Mouse (Mus musculus) adrenal gland, postnatal 4 days (tissue): ENCODE measurements around the gene Calm3. TPM values are rescaled to one million over a fixed set of nuclear protein-coding genes. Genes with fewer than 3 reads are reported as not detected.
"Not testable (repeated sequence)": the region's sequence is repeated elsewhere in the genome, so short reads cannot be mapped to it uniquely, and the experiment has no call there.

Experiments used
- DNase-seq, 2 experiments: peaks; one replicate each; pipeline ENCODE4 v3.0.0; 2021 to 2022; ENCODE audit warnings: low spot score in 2 of 2, mixed read lengths in 2 of 2
- long read RNA-seq, 2 experiments: library from polyadenylated mRNA; stranded (forward); transcript quantifications; one replicate each; pipeline ENCODE4 v2.0.0; 2021
- total RNA-seq, 2 experiments: library from RNA; stranded (reverse); gene quantifications; 2 replicates each; pipeline ENCODE4 v1.2.3; 2021

Calm3 gene
- 100 to 1,000 TPM; 330 to 344 TPM for total RNA-seq
- long read RNA-seq, experiment 1, transcript Calm3-201 (6 exons, 2,290 nt) = major isoform, 408 of 470 reads
- long read RNA-seq, experiment 1, partial matches to known transcripts = 17 of 470 reads
- long read RNA-seq, experiment 1, other reads (novel, unspliced or antisense) = 45 of 470 reads
- long read RNA-seq, experiment 2, transcript Calm3-201 (6 exons, 2,290 nt) = major isoform, 125 of 196 reads
- long read RNA-seq, experiment 2, partial matches to known transcripts = 16 of 196 reads
- long read RNA-seq, experiment 2, other reads (novel, unspliced or antisense) = 55 of 196 reads

DNA sequence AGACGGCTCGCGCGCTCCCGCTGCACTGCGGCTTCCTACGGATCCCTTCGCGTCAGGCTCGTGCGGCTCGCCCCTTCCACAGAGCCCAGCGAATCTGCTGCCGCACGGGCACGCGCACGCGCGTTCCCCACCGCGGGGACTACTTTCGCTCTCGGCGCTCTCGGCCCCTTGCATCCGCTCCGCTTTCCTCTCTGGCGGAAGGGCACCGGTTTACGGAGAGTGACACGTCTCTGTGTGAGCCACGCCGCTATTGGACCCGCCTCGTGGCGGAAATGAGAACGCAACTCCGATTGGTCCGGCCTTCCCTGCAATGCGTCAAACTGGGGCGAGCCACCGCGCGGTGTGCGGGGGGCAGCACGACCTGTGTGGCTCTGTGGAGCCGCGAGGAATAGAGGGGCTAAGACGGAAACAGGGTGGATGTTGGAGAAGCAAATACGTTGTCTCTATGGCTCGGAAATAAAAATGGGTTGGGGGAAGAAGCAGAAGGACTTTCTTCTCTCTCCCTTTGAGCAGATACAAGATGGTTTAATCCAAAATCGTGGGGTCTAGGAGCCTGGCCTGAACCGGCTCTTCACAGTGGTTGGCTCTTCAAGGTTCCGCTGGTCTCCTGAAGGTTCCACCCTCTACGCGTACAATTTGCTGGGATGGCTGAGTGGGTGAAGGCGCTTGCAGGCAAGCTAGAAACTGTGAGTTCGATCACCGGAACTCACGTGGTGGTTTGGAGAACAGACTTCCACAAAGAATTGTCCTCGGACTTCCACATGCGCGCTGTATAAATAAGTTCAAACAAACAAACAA is at the start of gene Calm3:
Gene Calm3, minus strand, starts transcription at position 78 of the 798 bp plus-strand sequence.
- peak; percentile 99 for DNase-seq

DNA sequence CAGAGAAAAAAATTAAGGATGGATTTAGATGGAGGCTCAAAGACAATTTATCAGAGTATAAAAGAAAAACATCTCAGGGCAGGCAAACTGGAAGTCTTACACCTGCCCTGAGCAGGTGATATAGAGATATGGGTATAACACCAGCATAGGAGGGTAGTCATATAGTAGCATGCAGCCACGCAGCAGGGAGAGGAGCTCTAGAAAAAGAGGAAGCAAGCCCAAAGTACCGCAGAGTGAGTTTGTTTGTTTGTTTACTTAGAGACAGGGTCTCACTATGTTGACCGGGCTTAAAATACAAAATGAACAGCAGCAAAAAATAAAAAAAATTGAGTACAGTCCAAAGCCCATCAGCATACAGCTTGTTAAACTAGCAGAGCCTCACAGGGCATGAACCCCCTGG is 47.2 kb upstream of the Calm3 start:
- no peak for DNase-seq

DNA sequence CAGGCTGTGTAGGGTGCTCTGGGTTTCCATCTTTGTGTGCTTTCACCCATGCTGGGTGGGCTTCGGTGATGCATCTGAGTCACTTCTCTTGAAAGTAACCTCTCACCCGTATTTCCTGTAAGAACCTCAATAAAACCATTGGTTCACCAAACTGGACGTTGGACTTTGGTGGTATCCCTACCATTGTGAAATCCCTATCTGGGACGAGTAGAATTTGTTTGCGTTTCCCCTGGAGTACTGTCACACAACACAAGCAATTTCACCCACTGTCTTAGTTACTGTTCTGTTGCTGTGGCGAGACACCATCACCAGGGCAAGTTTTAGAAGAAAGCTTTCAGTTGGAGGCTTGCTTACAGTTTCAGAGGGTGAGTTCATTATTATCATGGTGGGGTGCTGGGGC is 44.5 kb upstream of the Calm3 start:
- DNase-seq = no peak

DNA sequence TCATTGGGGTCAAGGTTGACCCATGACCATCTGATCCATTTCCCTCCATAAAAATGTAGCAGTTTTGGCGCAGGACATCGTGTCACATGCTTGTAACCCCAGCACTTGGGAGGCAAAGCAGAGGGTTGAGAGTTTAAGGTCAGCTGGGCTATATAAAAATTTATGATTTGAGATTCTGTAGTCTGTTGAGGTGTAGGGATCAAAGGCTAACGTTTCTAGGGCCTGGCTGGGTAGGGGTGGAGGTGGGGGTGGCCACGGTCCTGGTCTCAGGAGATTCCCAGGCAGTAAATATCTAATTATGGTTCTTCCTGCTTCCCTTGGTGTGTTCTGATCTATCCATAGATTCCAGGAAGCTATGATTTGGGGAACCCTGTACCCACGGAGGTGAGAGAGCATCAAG is 37.8 kb upstream of the Calm3 start:
- DNase-seq = no peak

DNA sequence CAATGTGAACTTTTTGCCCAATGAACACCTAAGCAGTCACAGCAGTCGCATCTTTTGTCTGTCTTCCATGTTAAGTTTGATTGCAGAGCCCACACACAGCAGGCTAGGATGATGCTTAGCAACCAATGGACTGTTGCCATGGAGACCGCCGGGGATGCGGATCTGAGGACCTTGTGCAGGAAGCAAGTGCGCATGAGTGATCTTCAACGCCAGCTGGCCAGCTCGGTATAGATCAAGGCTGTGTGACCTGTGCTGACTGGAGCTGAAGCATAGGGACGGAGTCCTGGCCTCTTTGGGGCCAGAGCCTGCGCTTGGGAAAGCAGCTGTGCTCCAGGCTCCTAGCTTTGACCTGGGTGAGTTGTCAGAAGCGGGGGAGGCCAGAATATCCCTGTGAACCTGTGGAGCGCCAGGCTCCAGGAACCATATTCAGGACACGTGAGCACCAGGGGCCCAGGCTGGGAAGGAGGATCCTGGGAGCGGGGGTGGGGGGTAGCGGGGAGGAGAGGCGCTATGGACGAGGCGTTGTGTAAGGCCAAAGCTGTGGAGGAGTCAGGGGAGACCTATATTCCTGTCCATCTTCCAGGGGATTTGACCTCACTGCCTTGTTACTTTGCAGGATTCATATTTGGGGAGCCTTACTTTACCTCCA is 35.7 kb upstream of the Calm3 start, which contains the start of gene Pnmal1:
Gene Pnmal1, plus strand, starts transcription at position 141 of the 649 bp plus-strand sequence.
- peak in 1 of 2 experiments; percentile 49 for DNase-seq

DNA sequence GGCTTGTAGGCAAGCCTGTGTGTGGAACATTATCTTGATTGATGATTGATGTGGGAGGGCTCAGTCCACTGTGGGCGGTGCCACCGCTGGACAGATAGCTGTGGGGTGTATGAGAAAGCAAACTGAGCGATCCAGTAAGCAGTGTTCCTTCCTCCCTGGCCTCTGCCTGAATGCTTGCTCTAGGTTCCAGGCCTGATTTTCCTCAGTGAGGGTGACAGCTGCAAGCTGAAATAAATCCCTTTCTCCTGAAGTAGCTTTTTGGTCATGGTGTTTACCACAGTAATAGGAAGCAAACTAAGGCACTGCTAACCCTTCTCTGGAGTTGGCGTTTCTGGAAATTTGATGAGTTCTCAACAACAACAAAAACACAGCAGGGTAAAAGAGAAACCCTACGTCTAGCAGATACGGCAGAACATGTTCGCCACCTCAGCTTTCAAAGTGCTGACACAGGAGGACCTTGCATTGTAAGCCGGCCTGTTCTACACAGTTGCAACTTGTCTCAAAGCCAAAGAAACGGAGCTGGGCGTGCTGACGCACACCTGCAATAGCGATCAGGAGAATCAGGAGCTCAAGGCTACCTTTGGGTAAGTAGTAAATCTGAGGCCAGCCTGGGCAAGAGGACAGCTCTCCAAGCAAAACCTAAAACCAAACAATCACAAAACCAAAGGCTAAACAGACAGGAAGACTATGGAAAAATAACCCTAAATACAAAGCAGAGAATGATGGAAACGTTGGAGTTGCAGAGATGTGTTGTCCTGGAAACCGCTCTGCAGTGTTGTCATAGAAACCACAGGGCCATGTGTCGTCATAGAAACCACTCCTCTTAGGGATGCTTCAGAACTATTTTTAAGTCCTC is 32.7 kb upstream of the Calm3 start:
- DNase-seq = no peak

DNA sequence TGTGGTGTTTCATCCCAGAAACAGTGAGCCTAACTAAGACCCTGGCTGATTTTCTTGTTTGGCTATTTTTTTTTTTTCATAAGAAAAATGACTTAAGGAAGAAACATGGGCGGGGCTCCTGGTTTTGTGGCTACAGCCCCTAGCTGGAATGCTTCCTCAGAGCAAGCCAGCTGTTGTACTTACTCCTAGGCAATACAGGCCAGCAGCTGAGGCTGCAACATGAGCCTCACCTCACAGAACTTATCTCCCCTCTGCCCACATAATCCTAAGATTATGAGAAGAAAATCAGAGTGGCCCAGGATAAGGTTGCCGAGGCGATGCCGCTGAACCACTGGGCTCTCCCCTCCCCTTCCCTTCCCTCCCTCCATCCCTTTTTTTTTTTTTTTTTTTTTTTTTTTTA is 31.8 kb upstream of the Calm3 start:
- DNase-seq = no peak

DNA sequence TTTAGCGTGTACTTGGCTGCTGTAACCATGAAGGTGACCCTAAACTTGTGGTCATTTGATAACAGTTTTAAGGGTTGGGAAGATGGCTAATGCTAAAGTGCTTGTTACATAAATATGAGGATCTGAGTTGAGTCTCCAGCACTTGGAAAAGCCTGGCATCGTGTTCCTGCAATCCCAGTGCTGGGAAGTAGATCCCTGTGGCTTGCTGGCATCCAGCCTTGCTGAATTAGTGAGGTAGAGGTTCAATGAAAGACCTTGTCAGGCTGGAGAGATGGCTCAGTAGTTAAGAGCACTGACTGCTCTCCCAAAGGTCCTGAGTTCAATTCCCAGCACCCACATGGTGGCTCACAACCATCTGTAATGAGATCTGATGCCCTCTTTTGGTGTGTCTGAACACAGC is 29.9 kb upstream of the Calm3 start:
- DNase-seq = not testable (repeated sequence)

DNA sequence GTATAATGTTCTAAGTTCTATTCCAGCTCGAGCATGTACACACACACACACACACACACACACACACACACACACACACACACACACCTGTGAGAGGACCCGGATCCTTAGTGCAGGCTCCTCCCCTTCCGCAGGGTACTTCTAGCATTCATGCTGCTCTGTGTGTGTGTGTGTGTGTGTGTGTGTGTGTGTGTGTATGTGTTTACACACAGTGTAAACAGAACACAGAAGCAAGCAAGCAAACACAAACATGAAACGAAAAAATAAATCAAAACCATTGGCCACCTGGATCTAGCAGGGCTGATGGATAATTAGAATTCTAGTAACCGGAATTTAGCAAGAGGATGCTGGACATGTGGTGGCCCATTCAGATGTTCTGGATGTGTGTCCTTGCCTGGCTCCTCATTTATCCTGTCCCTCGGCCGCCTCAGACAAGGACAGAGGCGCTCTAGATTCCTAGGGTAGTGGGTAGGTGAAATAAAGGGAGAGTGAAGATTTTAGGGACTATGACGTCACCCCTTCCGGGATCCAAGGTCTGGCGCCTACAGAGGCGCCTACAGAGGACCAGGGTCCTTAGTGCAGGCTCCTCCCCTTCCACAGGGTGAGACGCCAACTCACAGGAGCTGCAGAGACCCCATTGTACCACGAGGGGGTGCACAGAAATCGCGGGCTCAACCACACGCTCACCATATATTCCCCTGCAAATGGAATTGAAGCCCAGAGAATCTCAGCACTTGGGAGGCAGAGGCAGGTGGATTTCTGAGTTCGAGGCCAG is 27.1 kb upstream of the Calm3 start:
- DNase-seq = peak; percentile 43 to 71

DNA sequence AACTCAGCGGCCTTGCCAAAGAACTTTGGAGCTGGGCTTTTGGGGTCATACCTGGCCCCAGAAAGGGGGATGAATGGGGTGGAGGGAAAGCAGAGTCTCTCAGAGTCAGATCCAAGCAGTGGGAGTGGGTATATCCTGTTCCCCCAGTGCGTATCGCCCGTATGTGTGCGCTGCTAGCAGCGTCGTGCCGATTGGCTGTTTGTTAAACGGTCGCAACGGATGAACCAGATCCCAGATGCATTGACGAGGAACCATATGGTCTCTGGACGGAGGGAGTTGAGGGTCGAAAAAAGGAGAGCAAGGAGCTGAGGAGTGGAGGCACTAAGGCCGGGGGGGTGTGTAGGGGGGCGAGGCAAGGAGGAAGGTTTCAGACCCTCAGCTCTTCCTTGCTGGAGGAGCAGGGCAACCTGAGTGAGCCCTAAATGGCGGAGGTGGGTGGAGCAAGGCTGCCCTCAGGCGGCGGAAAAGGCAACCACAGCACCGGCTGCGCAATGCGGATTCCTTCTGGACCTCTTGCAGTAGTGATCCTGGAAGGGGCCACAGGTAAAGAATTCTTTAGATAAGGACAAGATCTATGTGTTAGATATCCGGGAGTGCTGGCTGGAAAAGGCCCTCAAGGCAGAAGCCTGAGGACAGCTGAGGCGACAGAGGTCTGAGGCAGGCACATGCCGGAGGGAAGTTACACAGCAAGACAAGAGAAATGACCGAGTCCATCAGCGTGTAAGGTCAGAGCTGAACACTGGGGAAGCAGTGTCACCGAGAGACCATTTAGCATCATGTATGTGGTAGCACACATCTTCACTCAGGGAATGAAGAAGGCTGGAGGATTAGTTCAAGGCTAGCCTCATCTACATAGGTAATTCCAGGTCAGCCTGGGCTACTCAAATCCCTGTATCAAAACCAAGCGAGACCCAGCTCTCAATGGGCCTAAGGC is 26.3 kb upstream of the Calm3 start:
- DNase-seq = peak; percentile 56 to 64

DNA sequence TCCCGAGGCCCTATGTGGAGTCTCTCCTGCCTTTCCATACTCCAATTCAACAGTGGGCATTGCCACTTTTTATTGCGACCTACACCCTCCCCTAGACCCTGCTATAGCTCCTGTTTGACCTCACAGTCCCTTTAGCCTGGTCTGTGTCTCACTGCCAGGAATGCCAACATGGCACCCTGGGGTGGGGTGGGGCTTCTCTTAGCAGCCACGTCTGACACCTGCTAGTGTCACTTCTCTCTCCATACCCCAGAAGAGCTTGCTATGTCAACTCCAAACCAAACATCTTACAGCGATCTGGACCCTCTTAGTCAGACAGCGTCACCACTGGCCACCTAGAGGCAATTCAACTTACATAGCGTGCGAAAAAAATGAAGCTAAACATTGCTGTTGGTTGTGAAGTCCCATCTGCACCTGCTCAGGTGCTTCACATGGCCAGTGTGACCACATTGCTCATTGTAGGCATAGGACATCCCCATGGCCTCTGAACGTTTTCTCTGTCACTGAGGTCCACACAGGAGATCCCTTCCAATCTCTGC is 25.1 kb upstream of the Calm3 start:
- DNase-seq = no peak

DNA sequence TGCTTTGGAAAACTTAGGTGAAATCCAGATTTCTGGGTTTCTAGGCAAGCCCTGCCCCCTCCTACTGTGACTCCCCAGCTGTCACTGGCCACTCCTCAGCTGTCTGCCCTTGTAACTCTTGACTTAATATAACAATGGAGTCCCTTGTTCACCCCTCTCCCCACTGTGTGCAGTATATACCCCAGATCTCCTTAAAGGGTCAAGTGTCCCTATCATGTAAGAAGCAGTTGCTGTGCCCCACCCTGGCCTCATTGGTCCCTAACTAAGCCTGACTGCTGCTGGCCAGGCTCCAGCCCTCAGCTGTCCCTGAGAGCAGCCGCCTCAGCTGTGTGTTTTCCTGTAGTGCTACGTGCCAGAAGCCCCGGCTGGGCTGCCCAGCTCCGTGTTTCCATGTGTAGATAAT is 24.0 kb upstream of the Calm3 start:
- no peak for DNase-seq

DNA sequence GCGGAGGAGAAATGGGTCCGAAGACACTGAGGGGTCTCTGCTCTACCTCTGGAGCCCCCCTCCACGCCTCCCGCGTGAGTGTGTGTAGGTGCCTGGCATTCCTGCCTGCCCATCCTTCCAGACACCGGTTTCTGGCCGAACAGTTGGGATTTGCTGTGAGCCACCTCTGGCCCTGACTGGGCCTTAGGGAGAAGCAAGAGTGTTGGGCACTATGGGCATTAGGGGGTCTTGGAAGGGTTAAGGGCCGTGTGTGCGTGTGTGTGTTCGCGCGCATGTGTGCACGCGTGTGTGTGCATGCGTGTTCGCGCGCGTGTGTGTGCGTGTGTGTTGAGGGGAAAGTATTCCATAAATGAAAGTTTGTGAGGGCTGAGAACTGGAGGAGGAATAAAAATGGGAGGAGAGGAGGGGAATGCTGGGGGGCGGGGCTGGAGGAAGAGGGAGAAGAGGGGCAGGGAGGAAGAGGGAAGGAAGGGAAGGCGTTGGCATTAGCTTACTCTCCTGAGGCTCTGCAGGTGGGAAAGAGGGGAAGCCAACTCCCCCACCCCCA is 23.5 kb upstream of the Calm3 start:
- DNase-seq = no peak

DNA sequence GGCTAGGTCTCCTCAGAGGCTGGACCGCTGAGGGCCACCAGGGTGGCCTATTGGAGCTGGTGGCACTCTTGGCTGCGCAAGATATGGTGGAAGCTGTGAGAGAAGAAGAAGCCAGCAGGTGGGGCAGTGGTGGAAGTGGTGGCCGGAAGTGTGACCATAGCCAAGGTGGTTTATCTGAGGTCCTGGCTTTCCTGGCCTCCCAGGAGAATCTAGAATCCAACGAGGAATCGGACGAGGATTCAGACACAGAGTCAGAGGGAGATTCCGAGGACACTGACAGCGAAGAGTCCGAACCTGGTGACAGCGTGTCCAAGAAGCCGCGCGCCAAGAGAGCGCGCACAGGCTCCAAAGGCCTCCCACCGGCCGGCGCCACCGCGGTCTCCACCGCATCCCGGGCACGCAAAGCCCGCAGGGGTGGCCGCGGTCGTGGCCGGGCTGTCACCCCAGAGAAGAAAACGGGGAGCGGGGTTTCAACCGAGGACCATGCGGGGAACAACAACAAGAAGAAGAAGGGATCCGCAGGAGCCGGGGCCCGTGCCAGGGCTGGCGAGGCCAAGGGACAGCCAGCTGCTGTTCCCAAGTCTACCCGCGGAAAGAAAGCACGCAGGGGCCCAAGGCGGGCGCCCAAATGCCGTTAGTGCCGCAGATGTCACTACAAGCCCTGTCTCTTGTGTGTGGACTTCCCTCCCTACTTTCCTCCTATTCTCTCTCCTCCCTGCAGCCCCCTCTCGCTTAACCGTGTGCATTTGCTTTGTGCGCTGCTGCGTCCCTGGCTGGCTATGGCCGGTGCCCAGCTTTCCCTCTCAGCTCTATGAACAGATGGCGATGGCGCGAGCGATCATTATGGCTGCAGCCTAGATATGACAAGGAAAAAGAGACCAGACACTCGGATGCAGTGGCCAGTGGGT is 22.8 kb upstream of the Calm3 start:
- DNase-seq = no peak

DNA sequence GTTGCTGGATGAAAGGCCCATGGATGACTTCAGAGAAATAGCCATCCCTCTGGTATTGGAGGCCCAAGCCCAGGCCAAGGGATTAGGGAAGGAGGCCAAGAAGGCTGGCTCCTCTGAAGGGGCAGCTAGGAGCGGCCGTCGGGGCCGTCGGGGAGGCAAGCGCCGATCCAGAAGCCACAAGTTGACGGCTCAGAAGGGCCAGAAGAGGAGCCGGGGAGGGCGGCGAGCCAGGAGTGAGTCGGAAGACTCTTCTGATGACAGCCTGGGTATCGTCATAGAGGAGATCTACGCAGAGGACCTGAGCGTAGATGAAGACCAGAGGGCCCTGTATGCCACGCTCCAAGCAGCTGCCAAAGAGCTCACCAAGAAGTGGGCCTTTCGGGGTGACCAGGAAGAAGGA is 21.5 kb upstream of the Calm3 start:
- no peak for DNase-seq

DNA sequence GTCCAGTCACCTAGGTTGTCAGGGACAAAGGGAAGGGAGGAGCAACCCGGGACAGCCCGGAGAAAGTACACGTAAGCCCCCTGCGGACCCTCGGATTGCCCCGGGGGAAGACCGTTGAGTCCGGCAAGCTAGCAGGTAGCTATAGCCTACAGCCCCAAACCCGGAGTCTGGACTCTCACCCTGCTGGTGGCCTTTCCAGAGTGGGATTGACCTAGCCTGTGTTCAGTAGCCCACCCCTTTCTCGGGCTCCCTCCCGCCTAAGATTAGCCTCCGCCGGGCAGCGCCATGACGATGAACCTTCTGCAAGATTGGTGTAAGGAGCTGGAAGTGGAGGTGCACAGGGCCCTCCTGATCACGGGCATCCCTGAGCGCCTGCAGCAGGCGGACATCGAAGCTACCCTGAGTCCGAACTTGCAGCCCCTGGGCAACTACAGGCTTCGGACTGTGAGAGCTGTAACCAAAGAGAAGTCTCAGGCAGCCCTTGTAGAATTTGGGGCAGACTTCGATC is 20.9 kb upstream of the Calm3 start:
- DNase-seq = no peak

DNA sequence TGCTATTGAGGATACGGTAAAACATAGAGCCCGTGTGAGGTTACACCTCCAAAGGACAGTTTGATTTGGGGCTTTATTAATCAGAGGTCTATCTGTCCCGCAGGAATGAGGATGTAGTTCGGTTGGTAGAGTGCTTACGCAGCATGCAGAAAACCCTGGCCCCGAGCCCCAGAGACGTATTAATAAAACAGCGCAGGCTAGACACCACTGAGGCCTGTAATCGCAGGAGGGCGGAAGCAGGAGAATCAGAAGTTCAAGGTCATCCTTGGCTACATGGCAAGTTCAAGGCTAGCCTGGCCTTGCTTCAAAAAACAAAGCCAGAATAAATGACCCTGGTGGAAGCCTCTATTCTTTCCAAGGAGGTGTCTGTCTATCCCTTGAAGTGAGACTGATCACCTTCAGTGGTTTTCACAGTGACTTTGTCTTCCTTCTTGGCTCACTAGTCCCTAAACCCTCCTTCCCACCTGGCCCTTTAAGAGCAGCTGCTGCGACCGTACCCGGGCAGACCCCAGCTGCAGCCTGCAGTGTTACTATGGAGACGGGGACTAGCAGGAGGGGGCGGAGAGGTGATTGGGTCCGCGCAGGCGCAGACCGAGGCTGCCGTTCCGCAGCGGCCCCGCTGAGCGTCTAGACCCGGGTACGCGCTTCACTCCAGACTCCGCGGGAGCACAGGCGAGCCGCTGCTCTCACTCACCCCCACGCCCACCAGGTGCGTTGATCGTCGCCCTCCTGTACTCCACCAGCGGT is 20.3 kb upstream of the Calm3 start, which contains the start of gene Pnmal2:
Gene Pnmal2, plus strand, starts transcription at position 622 of the 747 bp plus-strand sequence.
- DNase-seq = peak; percentile 64 to 72
